Mouse (Mus musculus) bone marrow macrophage, adult 2 months (primary cell): Measurements from ENCODE around the gene Plin1. TPM values are rescaled to one million over a fixed set of nuclear protein-coding genes. Genes with fewer than 3 reads are reported as not detected.

Experiments used
- H3K27ac ChIP-seq: 2 replicates; pipeline ENCODE4 v1.5.1; 2012; ENCODE audit warnings: low read depth, low read length; ENCODE audit not compliant: insufficient read depth
- H3K4me1 ChIP-seq: 2 replicates; pipeline ENCODE4 v1.6.1; 2012; ENCODE audit warnings: low read length; ENCODE audit not compliant: control insufficient read depth, insufficient read depth
- H3K4me3 ChIP-seq: 2 replicates; pipeline ENCODE4 v1.5.1; 2012; ENCODE audit warnings: mild to moderate bottlenecking, low read length, moderate library complexity; ENCODE audit not compliant: insufficient read depth
- CTCF ChIP-seq: IDR thresholded peaks from 2 replicates; pipeline ENCODE4 v1.5.1; 2012; ENCODE audit warnings: low read depth, mild to moderate bottlenecking, low read length, moderate library complexity
- POLR2A ChIP-seq: IDR thresholded peaks from 2 replicates; pipeline ENCODE4 v1.6.1; 2012; ENCODE audit warnings: mild to moderate bottlenecking, low read depth, low read length, borderline replicate concordance
- polyA plus RNA-seq: library from polyadenylated mRNA; stranded (reverse); fragments of >200 nt; gene quantifications from 2 replicates; pipeline ENCODE4 v1.2.4, GENCODE M21; 2012; ENCODE audit not compliant: missing spikeins, insufficient read depth, insufficient read length

Plin1 gene
- polyA plus RNA-seq, result not detected in 2 replicates

GRCm38 (mm10) chr7:79732622-79733021 lies at the start of gene Plin1:
TSS of gene Plin1 (minus strand) at chr7:79732903.
- TF ChIP-seq CTCF, result no peak
- TF ChIP-seq POLR2A, result no peak
- no peak within 1 kb of the TSS for H3K27ac ChIP-seq
- peaks cover 3% of the 10 kb centered on the region; the same call in 1 of the 2 replicates for H3K4me1 ChIP-seq
- H3K4me3 ChIP-seq, result no peak within 1 kb of the TSS

GRCm38 (mm10) chr7:79782516-79782855 lies 49.8 kb upstream of the Plin1 start:
- H3K4me1 ChIP-seq, result peaks cover 21% of the 10 kb centered on the region
- H3K4me3 ChIP-seq, result no peak overlapping the region
- no peak overlapping the region for H3K27ac ChIP-seq
- TF ChIP-seq POLR2A (no peak), CTCF (no peak)

GRCm38 (mm10) chr7:79781826-79782515 lies 49.3 kb upstream of the Plin1 start:
- Histone ChIP-seq H3K4me1 (peaks cover 21% of the 10 kb centered on the region), H3K4me3 (no peak overlapping the region), H3K27ac (no peak overlapping the region; the same call in 1 of the 2 replicates)
- no peak for TF ChIP-seq POLR2A
- no peak for TF ChIP-seq CTCF

GRCm38 (mm10) chr7:79780647-79781626 lies 48.2 kb upstream of the Plin1 start:
- peaks cover 21% of the 10 kb centered on the region for H3K4me1 ChIP-seq
- peak overlapping the region; percentile 55 for H3K4me3 ChIP-seq
- TF ChIP-seq POLR2A, result no peak
- TF ChIP-seq CTCF, result peak; percentile 65
- peak overlapping the region; percentile 73 for H3K27ac ChIP-seq

GRCm38 (mm10) chr7:79771561-79772512 lies 39.1 kb upstream of the Plin1 start:
- no peaks in the 10 kb centered on the region for H3K4me1 ChIP-seq
- H3K27ac ChIP-seq, result no peak overlapping the region
- no peak overlapping the region for H3K4me3 ChIP-seq
- TF ChIP-seq CTCF, result no peak

GRCm38 (mm10) chr7:79769664-79770063 lies 37.0 kb upstream of the Plin1 start:
- no peak overlapping the region for H3K27ac ChIP-seq
- TF ChIP-seq CTCF (no peak), POLR2A (no peak)
- no peak overlapping the region for H3K4me3 ChIP-seq
- no peaks in the 10 kb centered on the region for H3K4me1 ChIP-seq

- no peak overlapping the region for H3K27ac ChIP-seq
- peaks cover 8% of the 10 kb centered on the region for H3K4me1 ChIP-seq
- TF ChIP-seq POLR2A, result no peak
- TF ChIP-seq CTCF, result no peak
- H3K4me3 ChIP-seq, result no peak overlapping the region
Observed at GRCm38 (mm10) chr7:79765991-79766390, 33.3 kb upstream of the Plin1 start.

- TF ChIP-seq POLR2A (no peak), CTCF (no peak)
- peaks cover 13% of the 10 kb centered on the region for H3K4me1 ChIP-seq
- no peak overlapping the region for H3K27ac ChIP-seq
- H3K4me3 ChIP-seq, result no peak overlapping the region
Observed at GRCm38 (mm10) chr7:79762106-79762505, 29.4 kb upstream of the Plin1 start.
